16 mouse cellular contexts compared by ENCODE assay signal in genomic region chr16:40194839-40195238, GRCm38 (mm10).
DNase-seq lines count a peak whose midpoint lies in the region; ATAC-seq and TF ChIP-seq lines count a peak whose summit lies in the region.
"Had no signal": no experiment of that assay in that cellular context is flagged by ENCODE, and none has a peak within 500 bp of the region (broad histone marks: within the 10 kb centered on the region; RNA-seq: fewer than 3 reads in every experiment).

No protein-coding gene starts in this region.

- no peak for TF ChIP-seq CTCF in midbrain, postnatal 0 days (IDR thresholded peaks at IDR 0.05)
- no peak for TF ChIP-seq CTCF in brain, embryonic 14.5 days (IDR thresholded peaks at IDR 0.05; ENCODE audit: borderline replicate concordance, extremely low read depth, insufficient read depth, insufficient read length)

- no peak for TF ChIP-seq POLR2A in brain, embryonic 14.5 days (IDR thresholded peaks at IDR 0.05; ENCODE audit: borderline replicate concordance, extremely low read depth, insufficient read depth, insufficient read length, poor library complexity, severe bottlenecking)

- H3K4me3 ChIP-seq in forebrain, embryonic 16.5 days (replicated peaks; ENCODE audit: low read length): no peak overlapping the region
- H3K4me3 ChIP-seq in forebrain, embryonic 10.5 days: no peak overlapping the region
- no peak overlapping the region for H3K4me3 ChIP-seq in lung, embryonic 15.5 days
- H3K4me3 ChIP-seq in midbrain, postnatal 0 days (ENCODE audit: low read depth, low read length): no peak overlapping the region
- H3K4me3 ChIP-seq in midbrain, embryonic 14.5 days (replicated peaks; ENCODE audit: low read depth, low read length): no peak overlapping the region
- H3K4me3 ChIP-seq: embryonic facial prominence, embryonic 13.5 days; embryonic facial prominence, embryonic 15.5 days; erythroblast, embryonic 14.5 days; forebrain, embryonic 12.5 days; forebrain, embryonic 15.5 days had no signal

- no peaks in the 10 kb centered on the region for H3K27me3 ChIP-seq in forebrain, embryonic 16.5 days (replicated peaks; ENCODE audit: control insufficient read depth, insufficient read depth, low read length)
- no peaks in the 10 kb centered on the region for H3K27me3 ChIP-seq in forebrain, embryonic 10.5 days (ENCODE audit: poor library complexity, severe bottlenecking)
- H3K27me3 ChIP-seq in lung, embryonic 15.5 days: no peaks in the 10 kb centered on the region
- H3K27me3 ChIP-seq in midbrain, postnatal 0 days (ENCODE audit: insufficient read depth, low read length): no peaks in the 10 kb centered on the region
- no peaks in the 10 kb centered on the region for H3K27me3 ChIP-seq in midbrain, embryonic 14.5 days (ENCODE audit: control insufficient read depth, insufficient read depth, low read length)
- H3K27me3 ChIP-seq: embryonic facial prominence, embryonic 13.5 days; embryonic facial prominence, embryonic 15.5 days; forebrain, embryonic 12.5 days; forebrain, embryonic 15.5 days had no signal

- H3K9ac ChIP-seq in forebrain, embryonic 16.5 days (replicated peaks; ENCODE audit: low read depth, low read length): no peak overlapping the region
- H3K9ac ChIP-seq in lung, embryonic 15.5 days: no peak overlapping the region
- H3K9ac ChIP-seq in midbrain, postnatal 0 days (replicated peaks; ENCODE audit: low read length, poor library complexity, severe bottlenecking): no peak overlapping the region
- H3K9ac ChIP-seq in midbrain, embryonic 14.5 days (replicated peaks; ENCODE audit: low read length): no peak overlapping the region
- H3K9ac ChIP-seq: embryonic facial prominence, embryonic 13.5 days; embryonic facial prominence, embryonic 15.5 days; forebrain, embryonic 12.5 days; forebrain, embryonic 15.5 days had no signal

- H3K4me1 ChIP-seq in forebrain, embryonic 16.5 days (replicated peaks; ENCODE audit: control insufficient read depth, insufficient read depth, low read length): no peaks in the 10 kb centered on the region
- no peaks in the 10 kb centered on the region for H3K4me1 ChIP-seq in forebrain, embryonic 10.5 days
- no peaks in the 10 kb centered on the region for H3K4me1 ChIP-seq in lung, embryonic 15.5 days
- H3K4me1 ChIP-seq in midbrain, postnatal 0 days (ENCODE audit: insufficient read depth, low read length): no peaks in the 10 kb centered on the region
- H3K4me1 ChIP-seq in midbrain, embryonic 14.5 days (ENCODE audit: control insufficient read depth, insufficient read depth, low read length): no peaks in the 10 kb centered on the region
- H3K4me1 ChIP-seq: embryonic facial prominence, embryonic 13.5 days; embryonic facial prominence, embryonic 15.5 days; forebrain, embryonic 12.5 days had no signal

- DNase-seq in forebrain, embryonic 10.5 days (ENCODE audit: extremely low spot score, low spot score): no peak
- no peak for DNase-seq in lung, postnatal 36 days
- peak; percentile 9 for DNase-seq in midbrain, postnatal 0 days (ENCODE audit: low spot score)
- no peak for DNase-seq in midbrain, embryonic 14.5 days
- DNase-seq in brain, embryonic 14.5 days (ENCODE audit: low read depth): peak; percentile 40
- no peak for DNase-seq in frontal cortex, postnatal 25 days (ENCODE audit: low spot score in 2 of 2)
- DNase-seq: cerebellum, adult 11 months; cerebellum, adult 8-10 months; embryo, embryonic 11 days had no signal

- no peak overlapping the region for H3K4me2 ChIP-seq in forebrain, embryonic 16.5 days (ENCODE audit: low read length)
- no peak overlapping the region for H3K4me2 ChIP-seq in lung, embryonic 15.5 days
- H3K4me2 ChIP-seq in midbrain, postnatal 0 days (ENCODE audit: low read depth, low read length, poor library complexity, severe bottlenecking): no peak overlapping the region
- no peak overlapping the region for H3K4me2 ChIP-seq in midbrain, embryonic 14.5 days (ENCODE audit: low read length)
- H3K4me2 ChIP-seq: embryonic facial prominence, embryonic 13.5 days; embryonic facial prominence, embryonic 15.5 days; forebrain, embryonic 12.5 days; forebrain, embryonic 15.5 days had no signal

- no peaks in the 10 kb centered on the region for H3K36me3 ChIP-seq in forebrain, embryonic 16.5 days (ENCODE audit: control insufficient read depth, insufficient read depth)
- no peaks in the 10 kb centered on the region for H3K36me3 ChIP-seq in forebrain, embryonic 10.5 days (replicated peaks)
- no peaks in the 10 kb centered on the region for H3K36me3 ChIP-seq in lung, embryonic 15.5 days
- H3K36me3 ChIP-seq in midbrain, postnatal 0 days (ENCODE audit: insufficient read depth, low read length): no peaks in the 10 kb centered on the region
- H3K36me3 ChIP-seq in midbrain, embryonic 14.5 days (ENCODE audit: control insufficient read depth, insufficient read depth, low read length): no peaks in the 10 kb centered on the region
- H3K36me3 ChIP-seq: embryonic facial prominence, embryonic 13.5 days; embryonic facial prominence, embryonic 15.5 days; forebrain, embryonic 12.5 days; forebrain, embryonic 15.5 days had no signal

- peak; percentile 66 for ATAC-seq in forebrain, embryonic 16.5 days
- ATAC-seq in lung, embryonic 15.5 days (ENCODE audit: borderline replicate concordance, extremely low read depth, low FRiP score, low TSS enrichment): peak; percentile 59; the same call in 1 of the 2 replicates
- ATAC-seq in midbrain, postnatal 0 days (ENCODE audit: low FRiP score): no peak
- ATAC-seq in midbrain, embryonic 14.5 days (ENCODE audit: low FRiP score, low TSS enrichment): no peak

- H3K27ac ChIP-seq in forebrain, embryonic 16.5 days (ENCODE audit: low read length): no peak overlapping the region
- H3K27ac ChIP-seq in forebrain, embryonic 10.5 days: no peak overlapping the region
- no peak overlapping the region for H3K27ac ChIP-seq in lung, embryonic 15.5 days
- no peak overlapping the region for H3K27ac ChIP-seq in midbrain, postnatal 0 days (ENCODE audit: low read depth, low read length)
- H3K27ac ChIP-seq in midbrain, embryonic 14.5 days (replicated peaks; ENCODE audit: low read depth, low read length): no peak overlapping the region
- H3K27ac ChIP-seq: embryonic facial prominence, embryonic 13.5 days; embryonic facial prominence, embryonic 15.5 days; forebrain, embryonic 12.5 days; forebrain, embryonic 15.5 days had no signal

- WGBS in forebrain, embryonic 16.5 days: 71% methylated on average over 2 of the region's 2 CpGs
- 87% methylated on average over 2 of the region's 2 CpGs for WGBS in forebrain, embryonic 10.5 days
- 37% methylated on average over 2 of the region's 2 CpGs for WGBS in lung, embryonic 15.5 days
- WGBS in midbrain, postnatal 0 days: 80% methylated on average over 2 of the region's 2 CpGs
- WGBS in midbrain, embryonic 14.5 days: 84% methylated on average over 2 of the region's 2 CpGs

- no peaks in the 10 kb centered on the region for H3K9me3 ChIP-seq in forebrain, embryonic 16.5 days (ENCODE audit: control insufficient read depth, low read length)
- H3K9me3 ChIP-seq in forebrain, embryonic 10.5 days: no peaks in the 10 kb centered on the region
- H3K9me3 ChIP-seq in lung, embryonic 15.5 days: no peaks in the 10 kb centered on the region
- no peaks in the 10 kb centered on the region for H3K9me3 ChIP-seq in midbrain, postnatal 0 days (ENCODE audit: low read length)
- H3K9me3 ChIP-seq in midbrain, embryonic 14.5 days (ENCODE audit: control insufficient read depth, low read length): no peaks in the 10 kb centered on the region
- H3K9me3 ChIP-seq: embryonic facial prominence, embryonic 13.5 days; embryonic facial prominence, embryonic 15.5 days; forebrain, embryonic 12.5 days; forebrain, embryonic 15.5 days had no signal

Comparison
In these comparisons a context has a peak if more than half of its experiments do, and no peak if none do; other contexts are left out.
1. DNase-seq: peak in midbrain, postnatal 0 days (single experiment) and brain, embryonic 14.5 days (single experiment); none in forebrain, embryonic 10.5 days (single experiment), lung, postnatal 36 days (single experiment), midbrain, embryonic 14.5 days (single experiment) and frontal cortex, postnatal 25 days (0 of 2).
2. ATAC-seq: peak in forebrain, embryonic 16.5 days (single experiment) and lung, embryonic 15.5 days (single experiment); none in midbrain, postnatal 0 days (single experiment) and midbrain, embryonic 14.5 days (single experiment).